Mouse (Mus musculus): ENCODE measurements at regions not wholly inside any gene's neighbourhood (a gene's known extent, or its start where the extent isn't known, plus 50 kb on each side); places are given as distances from the start of the nearest gene placed in this dataset.

- H3K4me3 ChIP-seq: no peak overlapping the region
- H3ac ChIP-seq (ENCODE audit: control insufficient read depth, insufficient read length): no peak overlapping the region
- H3K79me2 ChIP-seq (ENCODE audit: control insufficient read depth, insufficient read depth): no peaks in the 10 kb centered on the region
- H3K27me3 ChIP-seq (ENCODE audit: control insufficient read depth, insufficient read depth, insufficient read length): no peaks in the 10 kb centered on the region
- H3K36me3 ChIP-seq (ENCODE audit: control insufficient read depth, insufficient read depth): no peaks in the 10 kb centered on the region
- H3K4me2 ChIP-seq (ENCODE audit: low read depth): no peak overlapping the region
- TF ChIP-seq TCF3 (IDR thresholded peaks at IDR 0.05; ENCODE audit: insufficient read length, low read depth): no peak
- TF ChIP-seq REST (IDR thresholded peaks at IDR 0.05; ENCODE audit: insufficient read depth, insufficient read length): no peak
- no peak for TF ChIP-seq E2F4 (IDR thresholded peaks at IDR 0.05; ENCODE audit: insufficient read depth)
- no peak for TF ChIP-seq CEBPB (IDR thresholded peaks at IDR 0.05; ENCODE audit: insufficient read depth, poor library complexity, severe bottlenecking)
- TF ChIP-seq USF1 (IDR thresholded peaks at IDR 0.05; ENCODE audit: low read depth): no peak
- no peak for TF ChIP-seq TCF12 (IDR thresholded peaks at IDR 0.05; ENCODE audit: insufficient read depth, poor library complexity, severe bottlenecking)
- no peak for TF ChIP-seq SRF (IDR thresholded peaks at IDR 0.05; ENCODE audit: control insufficient read depth, insufficient read length, low read depth)
- no peak for TF ChIP-seq POLR2A (IDR thresholded peaks at IDR 0.05; ENCODE audit: insufficient read length, low read depth)
- TF ChIP-seq MYOD1 (IDR thresholded peaks at IDR 0.05; ENCODE audit: control insufficient read depth in 1 of 3, insufficient read length in 2 of 3, low read depth in 2 of 3): no peak
- no peak for TF ChIP-seq MYOG (IDR thresholded peaks at IDR 0.05; ENCODE audit: control insufficient read depth in 1 of 3, insufficient read depth in 1 of 3, insufficient read length in 2 of 3, low read depth in 2 of 3)
- no peak for TF ChIP-seq POLR2AphosphoS2 (IDR thresholded peaks at IDR 0.05; ENCODE audit: insufficient read length, low read depth)
- TF ChIP-seq MAX (IDR thresholded peaks at IDR 0.05; ENCODE audit: low read depth): no peak
These were observed 82.0 kb upstream of the Cdkn2b start for GRCm38 (mm10) chr4:89392791-89393190.

GRCm38 (mm10) chr4:89391463-89392308, 80.8 kb upstream of the Cdkn2b start:
- Histone ChIP-seq H3K4me3 (no peak overlapping the region), H3K79me2 (ENCODE audit: control insufficient read depth, insufficient read depth) (no peaks in the 10 kb centered on the region), H3K27me3 (ENCODE audit: control insufficient read depth, insufficient read depth, insufficient read length) (no peaks in the 10 kb centered on the region), H3K36me3 (ENCODE audit: control insufficient read depth, insufficient read depth) (no peaks in the 10 kb centered on the region), H3ac (ENCODE audit: control insufficient read depth, insufficient read length) (no peak overlapping the region), H3K4me2 (ENCODE audit: low read depth) (no peak overlapping the region)
- TF ChIP-seq SRF (IDR thresholded peaks at IDR 0.05; ENCODE audit: control insufficient read depth, insufficient read length, low read depth) (no peak), MYOD1 (IDR thresholded peaks at IDR 0.05; ENCODE audit: control insufficient read depth in 1 of 3, insufficient read length in 2 of 3, low read depth in 2 of 3) (no peak), REST (IDR thresholded peaks at IDR 0.05; ENCODE audit: insufficient read depth, insufficient read length) (no peak), TCF3 (IDR thresholded peaks at IDR 0.05; ENCODE audit: insufficient read length, low read depth) (no peak), CEBPB (IDR thresholded peaks at IDR 0.05; ENCODE audit: insufficient read depth, poor library complexity, severe bottlenecking) (no peak), POLR2A (IDR thresholded peaks at IDR 0.05; ENCODE audit: insufficient read length, low read depth) (no peak)

- Histone ChIP-seq H3K27me3 (ENCODE audit: control insufficient read depth, insufficient read depth, insufficient read length) (no peaks in the 10 kb centered on the region), H3ac (ENCODE audit: control insufficient read depth, insufficient read length) (no peak overlapping the region), H3K4me3 (no peak overlapping the region), H3K36me3 (ENCODE audit: control insufficient read depth, insufficient read depth) (no peaks in the 10 kb centered on the region), H3K4me2 (ENCODE audit: low read depth) (no peak overlapping the region), H3K79me2 (ENCODE audit: control insufficient read depth, insufficient read depth) (no peaks in the 10 kb centered on the region)
- TF ChIP-seq MYOG (IDR thresholded peaks at IDR 0.05; ENCODE audit: control insufficient read depth in 1 of 3, insufficient read depth in 1 of 3, insufficient read length in 2 of 3, low read depth in 2 of 3) (no peak), MAX (IDR thresholded peaks at IDR 0.05; ENCODE audit: low read depth) (no peak), E2F4 (IDR thresholded peaks at IDR 0.05; ENCODE audit: insufficient read depth) (no peak), USF1 (IDR thresholded peaks at IDR 0.05; ENCODE audit: low read depth) (no peak), TCF3 (IDR thresholded peaks at IDR 0.05; ENCODE audit: insufficient read length, low read depth) (no peak), POLR2A (IDR thresholded peaks at IDR 0.05; ENCODE audit: insufficient read length, low read depth) (no peak)
These were observed 72.7 kb upstream of the Cdkn2b start for GRCm38 (mm10) chr4:89383548-89383947.

- TF ChIP-seq POLR2A (IDR thresholded peaks at IDR 0.05; ENCODE audit: insufficient read length, low read depth) (no peak), REST (IDR thresholded peaks at IDR 0.05; ENCODE audit: insufficient read depth, insufficient read length) (no peak), TCF3 (IDR thresholded peaks at IDR 0.05; ENCODE audit: insufficient read length, low read depth) (no peak), MYOG (IDR thresholded peaks at IDR 0.05; ENCODE audit: control insufficient read depth in 1 of 3, insufficient read depth in 1 of 3, insufficient read length in 2 of 3, low read depth in 2 of 3) (no peak), TCF12 (IDR thresholded peaks at IDR 0.05; ENCODE audit: insufficient read depth, poor library complexity, severe bottlenecking) (no peak), MYOD1 (IDR thresholded peaks at IDR 0.05; ENCODE audit: control insufficient read depth in 1 of 3, insufficient read length in 2 of 3, low read depth in 2 of 3) (no peak), USF1 (IDR thresholded peaks at IDR 0.05; ENCODE audit: low read depth) (no peak), CEBPB (IDR thresholded peaks at IDR 0.05; ENCODE audit: insufficient read depth, poor library complexity, severe bottlenecking) (no peak), E2F4 (IDR thresholded peaks at IDR 0.05; ENCODE audit: insufficient read depth) (no peak), POLR2AphosphoS2 (IDR thresholded peaks at IDR 0.05; ENCODE audit: insufficient read length, low read depth) (no peak), MAX (IDR thresholded peaks at IDR 0.05; ENCODE audit: low read depth) (no peak), SRF (IDR thresholded peaks at IDR 0.05; ENCODE audit: control insufficient read depth, insufficient read length, low read depth) (no peak)
- H3K4me3 ChIP-seq: no peak overlapping the region
- H3K79me2 ChIP-seq (ENCODE audit: control insufficient read depth, insufficient read depth): no peaks in the 10 kb centered on the region
- no peak overlapping the region for H3K4me2 ChIP-seq (ENCODE audit: low read depth)
- H3K27me3 ChIP-seq (ENCODE audit: control insufficient read depth, insufficient read depth, insufficient read length): no peaks in the 10 kb centered on the region
- H3ac ChIP-seq (ENCODE audit: control insufficient read depth, insufficient read length): no peak overlapping the region
- no peaks in the 10 kb centered on the region for H3K36me3 ChIP-seq (ENCODE audit: control insufficient read depth, insufficient read depth)
These were observed 71.7 kb upstream of the Cdkn2b start for GRCm38 (mm10) chr4:89382434-89382976.

Measured in myocyte (in vitro differentiated cells).